Mouse (Mus musculus): ENCODE results near the gene Ifit1.
"Not testable (repeated sequence)": the region's sequence is repeated elsewhere in the genome, so short reads cannot be mapped to it uniquely, and the experiment has no call there.

Ifit1 gene

DNA sequence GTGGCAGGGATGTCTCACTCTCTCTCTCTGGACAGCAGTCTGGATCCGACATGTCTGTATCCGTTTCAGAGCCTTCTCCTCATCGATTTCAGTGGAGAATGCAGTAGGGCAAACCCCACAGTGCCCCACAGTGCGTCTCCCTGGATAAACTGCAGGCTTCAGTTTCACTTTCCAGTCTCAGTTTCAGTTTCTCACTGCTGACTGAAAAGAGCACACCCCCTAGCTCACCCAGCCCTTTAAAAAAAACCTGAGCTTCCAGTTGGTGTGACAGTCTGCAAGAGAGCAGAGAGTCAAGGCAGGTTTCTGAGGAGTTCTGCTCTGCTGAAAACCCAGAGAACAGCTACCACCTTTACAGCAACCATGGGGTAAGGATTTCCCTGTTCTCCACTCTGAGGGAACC is at the start of gene Ifit1, which contains the start of gene Ifit1bl2:
Gene Ifit1 (plus strand): TSS at position 249 of the 400 bp plus-strand sequence.
Gene Ifit1bl2 (minus strand): TSS at position 121 of the 400 bp plus-strand sequence.
- DNase-seq (ENCODE audit: low spot score in 2 of 2), result no peak

GRCm38 (mm10) chr19:34593456-34593855 is 47.2 kb upstream of the Ifit1 start:
- DNase-seq (ENCODE audit: low spot score in 2 of 2), result no peak

GRCm38 (mm10) chr19:34594523-34594922 is 46.1 kb upstream of the Ifit1 start:
- not testable (repeated sequence) for DNase-seq (ENCODE audit: low spot score in 2 of 2)

DNA sequence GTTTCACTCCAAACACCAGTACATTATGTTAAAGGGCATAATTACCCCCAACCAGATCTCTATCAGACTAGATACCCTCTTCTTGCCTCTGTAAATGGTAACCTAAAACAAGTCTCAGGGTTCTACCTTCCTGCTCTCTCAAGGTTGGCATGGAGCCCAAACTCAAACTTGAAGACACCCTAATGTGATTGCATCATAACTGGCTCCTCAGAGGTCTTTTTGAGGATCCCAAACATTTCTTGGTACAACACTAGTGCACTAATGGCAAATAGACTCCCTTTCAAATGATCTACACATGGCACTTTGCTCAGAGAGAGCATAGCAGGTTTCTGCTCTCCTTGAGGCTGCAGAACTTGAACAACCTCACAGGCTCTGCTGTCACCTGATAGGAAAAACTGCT is 43.9 kb upstream of the Ifit1 start:
- DNase-seq (ENCODE audit: low spot score in 2 of 2), result no peak

- peak in 1 of 2 experiments; percentile 56 for DNase-seq (ENCODE audit: low spot score in 2 of 2)
These were observed 42.3 kb upstream of the Ifit1 start for GRCm38 (mm10) chr19:34598341-34598740.

- not testable (repeated sequence) for DNase-seq (ENCODE audit: low spot score in 2 of 2)
These were observed 41.4 kb upstream of the Ifit1 start for GRCm38 (mm10) chr19:34599250-34599649.

DNA sequence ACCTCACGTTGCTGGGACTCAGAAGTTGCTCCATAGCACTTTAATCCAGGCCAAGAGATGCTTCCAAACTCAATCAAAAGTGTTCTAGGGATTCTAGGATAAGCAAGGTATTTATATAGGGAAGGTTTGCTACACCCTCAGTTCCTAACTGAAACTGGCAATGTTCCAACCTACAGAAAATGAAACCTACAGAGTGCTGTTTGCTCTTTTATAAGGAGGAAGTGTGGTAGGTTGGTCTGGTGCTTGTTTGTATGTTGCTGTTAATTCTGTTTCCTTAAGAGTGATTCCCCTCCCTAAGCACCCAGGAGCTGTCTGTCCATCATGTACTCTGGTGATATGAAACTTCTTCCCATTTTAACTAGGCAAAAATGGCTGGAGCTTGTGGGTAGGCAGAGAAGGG is 38.8 kb upstream of the Ifit1 start, which contains the start of gene Ifit1bl1:
Gene Ifit1bl1 (minus strand): TSS at position 69 of the 400 bp plus-strand sequence.
- not testable (repeated sequence) for DNase-seq (ENCODE audit: low spot score in 2 of 2)

GRCm38 (mm10) chr19:34605472-34605871 is 35.2 kb upstream of the Ifit1 start:
- no peak for DNase-seq (ENCODE audit: low spot score in 2 of 2)

- DNase-seq (ENCODE audit: low spot score in 2 of 2), result not testable (repeated sequence)
These were observed 33.2 kb upstream of the Ifit1 start, which contains the start of gene Ifit3b for GRCm38 (mm10) chr19:34607237-34608051. TSS of gene Ifit3b (plus strand) at chr19:34607970.

DNA sequence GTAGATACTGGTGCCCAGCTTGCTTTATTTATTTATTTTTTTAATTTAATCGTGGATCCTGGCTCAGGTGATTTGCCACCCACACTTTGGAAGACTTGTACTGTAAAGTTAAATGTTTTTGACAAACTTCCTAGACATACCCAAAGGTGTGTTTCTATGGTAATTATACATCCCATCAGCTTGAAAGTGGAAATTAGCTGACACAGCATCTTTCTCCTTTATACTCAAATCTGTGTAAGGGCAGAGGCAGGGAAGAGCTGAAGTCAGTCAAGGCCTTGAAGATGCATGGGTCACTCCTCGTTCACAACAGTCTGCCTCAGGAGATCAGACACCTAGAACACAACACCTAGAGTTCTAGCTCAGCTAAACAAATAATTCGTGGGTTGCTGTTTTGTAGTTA is 30.6 kb upstream of the Ifit1 start:
- not testable (repeated sequence) for DNase-seq (ENCODE audit: low spot score in 2 of 2)

DNA sequence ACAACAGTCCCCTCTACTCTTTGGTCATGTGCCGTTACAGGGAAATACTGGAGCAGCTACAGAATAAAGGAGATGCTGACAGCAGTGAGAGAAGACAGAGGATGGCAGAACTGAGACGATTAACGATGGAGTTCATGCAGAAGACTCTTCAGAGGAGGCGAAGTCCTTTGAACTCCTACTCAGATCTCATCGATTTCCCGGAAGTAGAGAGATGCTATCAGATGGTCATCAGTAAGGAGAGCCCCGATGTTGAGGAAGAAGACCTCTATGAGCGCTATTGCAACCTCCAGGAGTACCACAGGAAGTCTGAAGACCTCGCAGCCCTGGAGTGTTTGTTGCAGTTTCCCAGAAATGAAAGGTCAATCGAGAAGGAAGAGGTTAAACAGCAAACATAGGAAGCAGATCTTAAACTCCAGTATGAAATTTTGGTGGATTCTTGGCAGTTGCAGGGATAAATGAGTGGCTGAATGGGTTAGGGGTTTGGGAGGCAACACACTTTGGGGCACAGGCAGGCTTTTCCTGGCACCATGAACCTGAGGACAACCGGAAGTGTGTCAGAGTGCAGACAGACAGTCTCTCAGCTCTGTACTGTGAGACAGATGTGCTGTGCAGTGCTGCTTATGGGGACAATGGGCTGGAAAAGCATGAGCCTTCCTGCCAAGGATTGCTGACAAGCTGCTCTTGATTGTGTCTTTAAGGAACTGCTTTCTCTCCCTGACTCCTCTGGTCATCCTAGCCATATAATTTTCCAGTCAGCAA is 28.2 kb upstream of the Ifit1 start:
- DNase-seq (ENCODE audit: low spot score in 2 of 2), result not testable (repeated sequence)

DNA sequence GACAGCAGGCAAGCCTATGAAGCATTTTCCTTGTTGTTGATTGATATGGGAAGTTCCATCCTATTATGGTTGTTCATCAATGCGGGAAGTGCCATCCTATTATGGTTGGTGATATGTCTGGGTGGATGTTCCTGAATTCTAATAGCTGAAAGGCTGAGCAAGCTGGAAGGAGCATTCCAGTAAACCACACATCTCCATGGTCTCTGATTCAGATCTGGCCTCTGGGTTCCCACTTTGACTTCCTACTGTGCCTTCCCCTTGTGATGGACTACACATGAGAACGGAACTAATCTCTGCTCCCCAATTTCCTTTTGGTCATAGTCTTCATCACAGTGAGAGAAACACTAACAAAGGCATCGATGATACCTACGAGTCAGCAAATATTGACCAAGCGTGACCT is 19.8 kb upstream of the Ifit1 start:
- DNase-seq (ENCODE audit: low spot score in 2 of 2), result no peak

DNA sequence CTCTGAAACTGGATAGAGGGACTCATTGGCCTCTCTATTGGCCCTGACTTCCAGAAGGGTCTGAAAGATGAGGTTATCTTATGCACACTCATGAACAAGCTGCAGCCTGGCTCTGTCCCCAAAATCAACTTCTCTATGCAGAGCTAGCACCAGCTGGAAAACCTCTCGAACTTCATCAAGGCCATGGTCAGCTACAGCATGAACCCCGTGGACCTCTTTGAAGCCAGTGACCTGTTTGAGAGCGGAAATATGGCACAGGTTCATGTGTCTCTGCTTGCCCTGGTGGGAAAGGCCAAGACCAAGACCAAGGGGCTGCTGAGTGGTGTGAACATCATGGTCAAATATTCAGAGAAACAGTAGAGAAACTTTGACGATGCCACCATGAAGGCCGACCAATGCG is 16.9 kb upstream of the Ifit1 start:
- no peak for DNase-seq (ENCODE audit: low spot score in 2 of 2)

- DNase-seq (ENCODE audit: low spot score in 2 of 2), result no peak
These were observed 16.0 kb upstream of the Ifit1 start for GRCm38 (mm10) chr19:34624663-34625062.

DNA sequence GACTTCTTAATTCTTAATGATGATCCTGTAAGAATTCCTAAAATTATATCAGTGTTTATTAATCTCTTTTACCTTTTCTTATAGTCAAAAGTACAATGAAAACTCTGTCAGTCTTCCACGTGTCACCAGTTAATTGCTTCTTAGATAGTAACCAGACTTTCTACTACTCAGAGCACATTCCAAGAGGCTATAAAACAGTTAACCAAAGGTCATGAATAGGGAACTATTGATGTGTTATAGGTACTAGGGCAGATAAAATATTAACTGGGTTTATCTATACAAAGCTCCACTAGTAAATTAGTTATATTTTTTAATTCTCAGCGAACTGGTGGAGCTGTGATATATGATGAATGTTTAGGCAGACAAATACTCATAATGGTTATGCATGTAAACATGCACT is 13.2 kb upstream of the Ifit1 start:
- DNase-seq (ENCODE audit: low spot score in 2 of 2), result no peak

- no peak for DNase-seq (ENCODE audit: low spot score in 2 of 2)
These were observed 9.2 kb upstream of the Ifit1 start for GRCm38 (mm10) chr19:34631487-34631886.

DNA sequence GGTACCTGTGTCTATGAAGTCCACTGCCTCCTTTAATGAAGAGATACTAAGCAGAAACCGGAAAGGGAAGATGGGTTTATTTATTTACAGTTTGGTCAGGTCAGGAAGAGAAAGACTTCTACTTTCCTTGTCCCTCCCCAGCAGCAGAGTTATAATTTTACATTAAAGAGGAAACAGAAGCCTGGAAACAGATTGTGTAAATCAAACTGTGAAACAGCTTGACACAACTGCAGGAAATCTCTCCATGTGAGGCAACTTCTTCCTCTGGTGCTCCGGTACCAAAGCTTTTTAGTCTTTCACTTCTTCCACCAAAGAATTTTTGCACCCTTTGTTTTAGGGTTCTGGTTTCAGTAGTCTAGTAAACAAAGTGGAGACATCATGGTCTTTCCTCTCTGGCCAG is 7.2 kb upstream of the Ifit1 start:
- no peak for DNase-seq (ENCODE audit: low spot score in 2 of 2)

GRCm38 (mm10) chr19:34636933-34637557 is 3.6 kb upstream of the Ifit1 start:
- DNase-seq (ENCODE audit: low spot score in 2 of 2), result peak; percentile 32 to 71

DNA sequence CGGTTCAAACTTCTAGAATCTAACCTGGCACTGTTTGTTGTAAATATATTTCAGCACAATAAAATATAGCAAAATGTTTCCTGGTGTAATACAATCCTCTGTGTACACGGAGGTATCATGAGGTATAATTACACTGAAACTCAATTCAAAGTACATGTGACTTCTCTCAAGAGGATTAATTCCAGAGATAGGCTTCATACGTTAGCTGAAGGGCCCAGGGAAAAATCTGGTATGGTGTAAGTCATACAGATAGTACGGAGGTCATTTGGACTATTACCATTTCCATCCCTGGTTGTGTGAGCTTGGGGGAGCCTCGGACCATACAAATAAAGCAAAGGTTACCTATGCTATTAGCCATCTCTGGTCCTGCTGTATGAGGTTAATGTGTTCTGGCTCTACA is 1.9 kb downstream of the Ifit1 start:
- DNase-seq (ENCODE audit: low spot score in 2 of 2), result no peak

GRCm38 (mm10) chr19:34647630-34648029 is 7.0 kb downstream of the Ifit1 start:
- DNase-seq (ENCODE audit: low spot score in 2 of 2), result not testable (repeated sequence)

- DNase-seq (ENCODE audit: low spot score in 2 of 2), result no peak
These were observed 9.6 kb downstream of the Ifit1 start for GRCm38 (mm10) chr19:34650276-34650675.

- DNase-seq (ENCODE audit: low spot score in 2 of 2), result no peak
These were observed 10.3 kb downstream of the Ifit1 start for GRCm38 (mm10) chr19:34650997-34651396.

Measured in frontal cortex, postnatal 36 days (tissue).